Mouse (Mus musculus): ENCODE data around the gene Osbpl10. TPM values are rescaled to one million over a fixed set of nuclear protein-coding genes. Genes with fewer than 3 reads are reported as not detected.

Gene Osbpl10
- polyA plus RNA-seq, 1 experiment, result 27.5 TPM

GRCm38 (mm10) chr9:115237943-115238342, 259.6 kb downstream of the Osbpl10 start:
- H3K27ac ChIP-seq (ENCODE audit: insufficient read depth, low read depth, low read length), result no peak overlapping the region
- H3K4me1 ChIP-seq (ENCODE audit: control insufficient read depth, insufficient read depth, insufficient read length, low read length), result peaks cover 8% of the 10 kb centered on the region; the same call in 1 of the 2 replicates
- no peak overlapping the region for H3K4me3 ChIP-seq (ENCODE audit: low read depth, low read length)
- H3K27me3 ChIP-seq (ENCODE audit: control insufficient read depth, insufficient read depth, low read length), result no peaks in the 10 kb centered on the region
- H3K36me3 ChIP-seq (ENCODE audit: control insufficient read depth, insufficient read depth, low read length), result peaks cover 26% of the 10 kb centered on the region
- TF ChIP-seq POLR2A (IDR thresholded peaks at IDR 0.05; ENCODE audit: low read depth, low read length), result no peak
- no peak for TF ChIP-seq CTCF (IDR thresholded peaks at IDR 0.05; ENCODE audit: extremely low read depth, insufficient read length, insufficient replicate concordance, low read depth, low read length)

DNA sequence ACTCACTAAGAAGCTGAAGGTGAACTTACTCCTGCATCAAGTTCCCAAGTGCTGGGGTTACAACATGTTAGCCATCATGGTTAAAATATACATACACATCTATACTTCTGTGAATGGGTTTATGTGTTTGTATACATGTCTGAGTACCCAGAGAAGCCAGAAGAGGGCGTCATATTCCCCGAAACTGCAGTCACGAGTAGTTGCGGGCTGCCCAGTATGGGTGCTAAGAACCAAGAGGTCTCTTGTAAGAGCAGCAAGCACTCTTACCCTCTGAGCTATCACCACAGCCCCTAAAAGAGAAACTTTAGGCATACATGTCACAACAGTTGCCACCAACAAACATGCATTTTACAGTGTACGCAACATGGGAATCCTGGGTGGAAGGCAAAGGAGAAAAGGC, 261.5 kb downstream of the Osbpl10 start:
- TF ChIP-seq POLR2A (IDR thresholded peaks at IDR 0.05; ENCODE audit: low read depth, low read length) (no peak), CTCF (IDR thresholded peaks at IDR 0.05; ENCODE audit: extremely low read depth, insufficient read length, insufficient replicate concordance, low read depth, low read length) (no peak)

GRCm38 (mm10) chr9:115243630-115244029, 265.3 kb downstream of the Osbpl10 start:
- H3K27ac ChIP-seq (ENCODE audit: insufficient read depth, low read depth, low read length), result no peak overlapping the region
- no peak overlapping the region for H3K4me3 ChIP-seq (ENCODE audit: low read depth, low read length)
- 90% methylated on average over 6 of the region's 6 CpGs for WGBS
- H3K27me3 ChIP-seq (ENCODE audit: control insufficient read depth, insufficient read depth, low read length), result no peaks in the 10 kb centered on the region
- no peaks in the 10 kb centered on the region for H3K4me1 ChIP-seq (ENCODE audit: control insufficient read depth, insufficient read depth, insufficient read length, low read length)
- TF ChIP-seq CTCF (IDR thresholded peaks at IDR 0.05; ENCODE audit: extremely low read depth, insufficient read length, insufficient replicate concordance, low read depth, low read length) (no peak), POLR2A (IDR thresholded peaks at IDR 0.05; ENCODE audit: low read depth, low read length) (no peak)
- peaks cover 68% of the 10 kb centered on the region for H3K36me3 ChIP-seq (ENCODE audit: control insufficient read depth, insufficient read depth, low read length)

More for the DNA sequence above, 261.5 kb downstream of the Osbpl10 start:
- no peak overlapping the region for H3K27ac ChIP-seq (ENCODE audit: insufficient read depth, low read depth, low read length)
- H3K36me3 ChIP-seq (ENCODE audit: control insufficient read depth, insufficient read depth, low read length), result peaks cover 43% of the 10 kb centered on the region
- 92% methylated on average over 5 of the region's 5 CpGs for WGBS
- H3K4me3 ChIP-seq (ENCODE audit: low read depth, low read length), result no peak overlapping the region
- H3K4me1 ChIP-seq (ENCODE audit: control insufficient read depth, insufficient read depth, insufficient read length, low read length), result peaks cover 8% of the 10 kb centered on the region; the same call in 1 of the 2 replicates
- H3K27me3 ChIP-seq (ENCODE audit: control insufficient read depth, insufficient read depth, low read length), result no peaks in the 10 kb centered on the region

- WGBS, result 83% methylated on average over 6 of the region's 6 CpGs
- no peak for TF ChIP-seq CTCF (IDR thresholded peaks at IDR 0.05; ENCODE audit: extremely low read depth, insufficient read length, insufficient replicate concordance, low read depth, low read length)
- TF ChIP-seq POLR2A (IDR thresholded peaks at IDR 0.05; ENCODE audit: low read depth, low read length), result no peak
- no peaks in the 10 kb centered on the region for H3K4me1 ChIP-seq (ENCODE audit: control insufficient read depth, insufficient read depth, insufficient read length, low read length)
- H3K4me3 ChIP-seq (ENCODE audit: low read depth, low read length), result no peak overlapping the region
- no peaks in the 10 kb centered on the region for H3K27me3 ChIP-seq (ENCODE audit: control insufficient read depth, insufficient read depth, low read length)
- H3K27ac ChIP-seq (ENCODE audit: insufficient read depth, low read depth, low read length), result no peak overlapping the region
- peaks cover 76% of the 10 kb centered on the region for H3K36me3 ChIP-seq (ENCODE audit: control insufficient read depth, insufficient read depth, low read length)
Measured at GRCm38 (mm10) chr9:115245092-115245491, 266.7 kb downstream of the Osbpl10 start.

DNA sequence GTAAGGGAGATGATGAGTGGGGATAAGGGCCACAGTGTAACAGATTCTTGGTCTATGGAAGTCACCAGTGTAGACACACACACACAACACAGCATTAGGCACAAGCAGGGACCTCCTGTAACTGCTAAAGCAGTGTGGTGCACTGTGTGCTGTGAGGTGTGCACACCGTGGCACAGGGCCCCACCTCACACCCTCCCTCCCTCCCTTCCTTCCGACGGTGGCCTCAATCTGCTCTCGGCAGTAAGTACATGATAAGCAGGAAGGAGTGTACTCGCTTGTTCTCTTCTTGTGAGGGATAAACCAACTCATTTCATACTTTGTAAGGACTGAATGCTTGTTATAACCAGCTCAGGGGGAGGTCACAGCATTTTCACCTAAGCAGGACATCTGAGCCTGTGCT, 270.8 kb downstream of the Osbpl10 start:
- H3K4me1 ChIP-seq (ENCODE audit: control insufficient read depth, insufficient read depth, insufficient read length, low read length), result no peaks in the 10 kb centered on the region
- H3K4me3 ChIP-seq (ENCODE audit: low read depth, low read length), result no peak overlapping the region
- H3K27me3 ChIP-seq (ENCODE audit: control insufficient read depth, insufficient read depth, low read length), result no peaks in the 10 kb centered on the region
- 49% methylated on average over 5 of the region's 5 CpGs for WGBS
- no peak overlapping the region for H3K27ac ChIP-seq (ENCODE audit: insufficient read depth, low read depth, low read length)
- H3K36me3 ChIP-seq (ENCODE audit: control insufficient read depth, insufficient read depth, low read length), result peaks cover 68% of the 10 kb centered on the region
- TF ChIP-seq CTCF (IDR thresholded peaks at IDR 0.05; ENCODE audit: extremely low read depth, insufficient read length, insufficient replicate concordance, low read depth, low read length) (no peak), POLR2A (IDR thresholded peaks at IDR 0.05; ENCODE audit: low read depth, low read length) (no peak)

DNA sequence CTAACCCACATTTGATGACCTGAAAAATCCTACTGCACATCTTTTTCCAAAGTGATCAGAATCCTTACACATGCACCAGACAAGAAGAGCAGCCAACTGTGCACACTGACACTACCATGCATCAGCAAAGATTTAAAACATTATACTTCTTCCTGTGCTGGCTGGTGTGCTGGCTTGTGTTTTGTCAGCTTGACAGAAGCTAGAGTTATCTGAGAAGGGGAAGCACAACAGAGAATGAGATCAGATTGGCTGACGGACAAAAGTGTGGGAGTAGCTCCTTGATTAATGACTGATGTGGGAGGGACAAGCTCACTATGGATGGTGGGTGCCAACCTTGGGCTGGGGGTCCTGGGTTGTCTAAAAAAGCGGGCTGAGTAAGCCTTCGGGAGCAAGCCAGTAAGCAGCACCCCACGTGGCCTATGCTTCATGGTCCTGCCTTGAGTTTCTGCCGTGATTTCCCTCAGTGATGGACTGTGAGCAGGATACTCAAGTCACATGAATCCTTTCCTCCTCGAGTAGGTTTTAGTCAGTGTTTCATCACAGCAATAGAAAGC, 279.4 kb downstream of the Osbpl10 start:
- H3K27ac ChIP-seq (ENCODE audit: insufficient read depth, low read depth, low read length), result no peak overlapping the region
- H3K4me3 ChIP-seq (ENCODE audit: low read depth, low read length), result no peak overlapping the region
- H3K4me1 ChIP-seq (ENCODE audit: control insufficient read depth, insufficient read depth, insufficient read length, low read length), result no peaks in the 10 kb centered on the region
- peaks cover 44% of the 10 kb centered on the region for H3K36me3 ChIP-seq (ENCODE audit: control insufficient read depth, insufficient read depth, low read length)
- H3K27me3 ChIP-seq (ENCODE audit: control insufficient read depth, insufficient read depth, low read length), result no peaks in the 10 kb centered on the region
- 78% methylated on average over 6 of the region's 6 CpGs for WGBS
- no peak for TF ChIP-seq CTCF (IDR thresholded peaks at IDR 0.05; ENCODE audit: extremely low read depth, insufficient read length, insufficient replicate concordance, low read depth, low read length)
- TF ChIP-seq POLR2A (IDR thresholded peaks at IDR 0.05; ENCODE audit: low read depth, low read length), result no peak

DNA sequence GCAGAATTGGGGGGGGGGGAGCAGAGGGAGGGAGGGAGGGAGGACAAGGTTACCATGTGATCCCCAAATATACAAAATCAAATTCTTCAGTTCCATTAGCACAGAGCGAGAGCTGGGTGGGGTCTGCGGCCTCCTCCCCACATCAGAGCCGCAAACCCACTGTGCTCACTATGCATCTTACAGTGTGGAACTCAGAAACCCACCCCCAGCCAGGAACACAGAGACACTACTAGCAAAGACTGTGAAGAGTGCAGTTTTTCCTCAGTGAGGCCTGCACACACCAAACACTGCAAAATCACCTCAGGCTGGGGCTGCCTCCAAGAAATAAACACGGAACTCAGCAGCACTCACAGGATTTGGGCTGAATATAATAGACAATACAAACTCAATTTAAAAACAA, 281.5 kb downstream of the Osbpl10 start:
- WGBS, result 93% methylated on average over 4 of the region's 4 CpGs
- H3K36me3 ChIP-seq (ENCODE audit: control insufficient read depth, insufficient read depth, low read length), result peaks cover 37% of the 10 kb centered on the region

More for the DNA sequence above, 281.5 kb downstream of the Osbpl10 start:
- Histone ChIP-seq H3K27me3 (ENCODE audit: control insufficient read depth, insufficient read depth, low read length) (no peaks in the 10 kb centered on the region), H3K27ac (ENCODE audit: insufficient read depth, low read depth, low read length) (no peak overlapping the region), H3K4me1 (ENCODE audit: control insufficient read depth, insufficient read depth, insufficient read length, low read length) (no peaks in the 10 kb centered on the region), H3K4me3 (ENCODE audit: low read depth, low read length) (no peak overlapping the region)
- no peak for TF ChIP-seq CTCF (IDR thresholded peaks at IDR 0.05; ENCODE audit: extremely low read depth, insufficient read length, insufficient replicate concordance, low read depth, low read length)
- no peak for TF ChIP-seq POLR2A (IDR thresholded peaks at IDR 0.05; ENCODE audit: low read depth, low read length)

Data from small intestine, adult 2 months (tissue).